Mouse (Mus musculus) megakaryocyte progenitor cell, adult 5-6 weeks (primary cell): Measurements from ENCODE around the gene 1700086D15Rik. TPM values are rescaled to one million over a fixed set of nuclear protein-coding genes. Genes with fewer than 3 reads are reported as not detected.

Experiments used
- ATAC-seq: replicated peaks from 2 replicates; pipeline ENCODE4 v1.8.0; 2016; ENCODE audit warnings: mild to moderate bottlenecking, moderate TSS enrichment, inconsistent platforms; ENCODE audit not compliant: poor library complexity
- total RNA-seq, 2 experiments: library from RNA; stranded (forward) in 1 of 2; stranded (reverse) in 1 of 2; fragments of 157-497, 149-512 nt in 1 of 2; fragments of 200-1000 nt in 1 of 2; gene quantifications; 2 replicates each; pipeline versions ENCODE4 v1.2.3 to v1.2.4; 2015 to 2017

Gene 1700086D15Rik
- total RNA-seq (2015) (not detected in 2 replicates), total RNA-seq (2017) (not detected in 2 replicates)

- no peak for ATAC-seq
Measured at GRCm38 (mm10) chr11:65159791-65160190, at the start of gene 1700086D15Rik. Gene 1700086D15Rik, minus strand, starts transcription at chr11:65159891.

GRCm38 (mm10) chr11:65209441-65209840, 49.8 kb upstream of the 1700086D15Rik start:
- no peak for ATAC-seq

- no peak for ATAC-seq
Measured at GRCm38 (mm10) chr11:65205306-65205705, 45.6 kb upstream of the 1700086D15Rik start.

- no peak for ATAC-seq
Measured at GRCm38 (mm10) chr11:65204651-65205050, 45.0 kb upstream of the 1700086D15Rik start.

GRCm38 (mm10) chr11:65203020-65203419, 43.3 kb upstream of the 1700086D15Rik start:
- ATAC-seq: no peak

- ATAC-seq: no peak
Measured at GRCm38 (mm10) chr11:65202236-65202635, 42.5 kb upstream of the 1700086D15Rik start.

- no peak for ATAC-seq
Measured at GRCm38 (mm10) chr11:65198026-65198425, 38.3 kb upstream of the 1700086D15Rik start.

GRCm38 (mm10) chr11:65197280-65197679, 37.6 kb upstream of the 1700086D15Rik start:
- ATAC-seq: peak; percentile 79

GRCm38 (mm10) chr11:65186974-65187373, 27.3 kb upstream of the 1700086D15Rik start:
- ATAC-seq: no peak

- no peak for ATAC-seq
Measured at GRCm38 (mm10) chr11:65185114-65185513, 25.4 kb upstream of the 1700086D15Rik start.

- ATAC-seq: no peak
Measured at GRCm38 (mm10) chr11:65170121-65170750, 10.5 kb upstream of the 1700086D15Rik start.

GRCm38 (mm10) chr11:65162767-65163120, 3.1 kb upstream of the 1700086D15Rik start, which contains the start of gene Arhgap44:
Gene Arhgap44, minus strand, starts transcription at chr11:65162961.
- no peak for ATAC-seq

- ATAC-seq: no peak
Measured at GRCm38 (mm10) chr11:65161881-65162766, 2.4 kb upstream of the 1700086D15Rik start.

GRCm38 (mm10) chr11:65160991-65161880, 1.5 kb upstream of the 1700086D15Rik start:
- no peak for ATAC-seq

- ATAC-seq: no peak
Measured at GRCm38 (mm10) chr11:65158658-65158990, 1.1 kb downstream of the 1700086D15Rik start.

GRCm38 (mm10) chr11:65157966-65158657, 1.6 kb downstream of the 1700086D15Rik start:
- ATAC-seq: no peak

- no peak for ATAC-seq
Measured at GRCm38 (mm10) chr11:65153006-65153405, 6.7 kb downstream of the 1700086D15Rik start.

GRCm38 (mm10) chr11:65148441-65148840, 11.2 kb downstream of the 1700086D15Rik start:
- ATAC-seq: no peak

- ATAC-seq: no peak
Measured at GRCm38 (mm10) chr11:65142838-65143417, 16.8 kb downstream of the 1700086D15Rik start.

- no peak for ATAC-seq
Measured at GRCm38 (mm10) chr11:65139030-65139429, 20.7 kb downstream of the 1700086D15Rik start.
